Mouse (Mus musculus): Measurements from ENCODE around the gene Mamdc4. TPM values are rescaled to one million over a fixed set of nuclear protein-coding genes. Genes with fewer than 3 reads are reported as not detected.
A peak's percentile ranks its signal among the peaks of the same experiment; 100 is the strongest.

Mamdc4 gene
- total RNA-seq, 2 experiments from 2014 or later, result 1.6 to 4.0 TPM

GRCm38 (mm10) chr2:25596765-25597510 lies 22.3 kb upstream of the Mamdc4 start:
- H3K27ac ChIP-seq, result no peak overlapping the region
- TF ChIP-seq CTCF (IDR thresholded peaks at IDR 0.05), result no peak
- intact Hi-C loops (cut with DNase I), result no loop called here
- no peak for DNase-seq
- H3K4me3 ChIP-seq, result no peak overlapping the region

- TF ChIP-seq CTCF (IDR thresholded peaks at IDR 0.05), result peak; percentile 67
- DNase-seq, result peak; percentile 67
- Histone ChIP-seq H3K4me3 (no peak overlapping the region), H3K27ac (no peak overlapping the region)
- intact Hi-C loops (cut with DNase I), result no loop called here
These were observed 17.2 kb upstream of the Mamdc4 start for GRCm38 (mm10) chr2:25591863-25592262.

- intact Hi-C loops (cut with DNase I), result no loop called here
- H3K4me3 ChIP-seq, result no peak overlapping the region
- no peak for DNase-seq
- no peak overlapping the region for H3K27ac ChIP-seq
- TF ChIP-seq CTCF (IDR thresholded peaks at IDR 0.05), result no peak
These were observed 13.7 kb upstream of the Mamdc4 start for GRCm38 (mm10) chr2:25588227-25588907.

GRCm38 (mm10) chr2:25587290-25587689 lies 12.6 kb upstream of the Mamdc4 start:
- intact Hi-C loops (cut with DNase I), result no loop called here
- H3K27ac ChIP-seq, result no peak overlapping the region
- no peak overlapping the region for H3K4me3 ChIP-seq
- no peak for DNase-seq
- no peak for TF ChIP-seq CTCF (IDR thresholded peaks at IDR 0.05)

GRCm38 (mm10) chr2:25585601-25586000 lies 11.0 kb upstream of the Mamdc4 start:
- TF ChIP-seq CTCF (IDR thresholded peaks at IDR 0.05), result no peak
- intact Hi-C loops (cut with DNase I), result no loop called here
- peak; percentile 13 for DNase-seq
- Histone ChIP-seq H3K4me3 (no peak overlapping the region), H3K27ac (no peak overlapping the region)

GRCm38 (mm10) chr2:25584856-25585255 lies 10.2 kb upstream of the Mamdc4 start:
- intact Hi-C loops (cut with DNase I), result no loop called here
- DNase-seq, result peak; percentile 10
- H3K27ac ChIP-seq, result no peak overlapping the region
- no peak for TF ChIP-seq CTCF (IDR thresholded peaks at IDR 0.05)
- H3K4me3 ChIP-seq, result no peak overlapping the region

GRCm38 (mm10) chr2:25584152-25584551 lies 9.5 kb upstream of the Mamdc4 start:
- peak; percentile 10 for DNase-seq
- no peak for TF ChIP-seq CTCF (IDR thresholded peaks at IDR 0.05)
- Histone ChIP-seq H3K27ac (no peak overlapping the region), H3K4me3 (no peak overlapping the region)
- intact Hi-C loops (cut with DNase I), result no loop called here

GRCm38 (mm10) chr2:25583571-25583970 lies 8.9 kb upstream of the Mamdc4 start:
- Histone ChIP-seq H3K4me3 (no peak overlapping the region), H3K27ac (no peak overlapping the region)
- intact Hi-C loops (cut with DNase I), result no loop called here
- DNase-seq, result peak; percentile 15
- TF ChIP-seq CTCF (IDR thresholded peaks at IDR 0.05), result no peak

- Histone ChIP-seq H3K4me3 (no peak overlapping the region), H3K27ac (no peak overlapping the region)
- intact Hi-C loops (cut with DNase I), result no loop called here
- no peak for TF ChIP-seq CTCF (IDR thresholded peaks at IDR 0.05)
- DNase-seq, result peak; percentile 22
These were observed 8.5 kb upstream of the Mamdc4 start for GRCm38 (mm10) chr2:25583120-25583481.

- DNase-seq, result peak; percentile 36
- intact Hi-C loops (cut with DNase I), result no loop called here
These were observed 7.9 kb upstream of the Mamdc4 start for GRCm38 (mm10) chr2:25582466-25583119.

GRCm38 (mm10) chr2:25581901-25582301 lies 7.3 kb upstream of the Mamdc4 start:
- Histone ChIP-seq H3K4me3 (peak overlapping the region; percentile 66), H3K27ac (no peak overlapping the region)
- peak; percentile 29 for DNase-seq
- no peak for TF ChIP-seq CTCF (IDR thresholded peaks at IDR 0.05)
- intact Hi-C loops (cut with DNase I), result loop anchor here (2.0 kb wide), 1 partner anchor 71 kb away; no protein-coding TSS in a partner anchor

More at GRCm38 (mm10) chr2:25582466-25583119, 7.9 kb upstream of the Mamdc4 start:
- Histone ChIP-seq H3K27ac (no peak overlapping the region), H3K4me3 (no peak overlapping the region)
- TF ChIP-seq CTCF (IDR thresholded peaks at IDR 0.05), result no peak

GRCm38 (mm10) chr2:25581294-25581864 lies 6.7 kb upstream of the Mamdc4 start, which contains the start of gene Ajm1:
Ajm1 (minus strand) TSS chr2:25581757.
- peak; percentile 63 for DNase-seq
- TF ChIP-seq CTCF (IDR thresholded peaks at IDR 0.05), result no peak; the same call in 1 of the 2 replicates
- Histone ChIP-seq H3K4me3 (peak within 1 kb of the TSS; percentile 66), H3K27ac (no peak within 1 kb of the TSS)
- intact Hi-C loops (cut with DNase I), result loop anchor here (2.0 kb wide), 1 partner anchor 71 kb away; no protein-coding TSS in a partner anchor

Data from gastrocnemius, adult 2 months (tissue).